Mouse (Mus musculus) intestine, embryonic 16.5 days (tissue): ENCODE results near the gene Itpk1. TPM values are rescaled to one million over a fixed set of nuclear protein-coding genes. Genes with fewer than 3 reads are reported as not detected.

Experiments used
- ATAC-seq: fragments of 200-750 bp; cut with Nextera tagmentation; 2 replicates; pipeline ENCODE4 v1.8.0; 2017; ENCODE audit warnings: moderate TSS enrichment, moderate library complexity
- H3K27ac ChIP-seq: fragments of 300-500 bp; sonication (generic); 2 replicates; pipeline ENCODE4 v1.5.1; 2014; ENCODE audit warnings: mild to moderate bottlenecking, low read length
- H3K27me3 ChIP-seq: fragments of 300-500 bp; sonication (generic); replicated peaks from 2 replicates; pipeline ENCODE4 v1.6.1; 2014; ENCODE audit warnings: low read length, control low read depth, mixed read lengths; ENCODE audit not compliant: control insufficient read depth, insufficient read depth
- H3K36me3 ChIP-seq: fragments of 300-500 bp; sonication (generic); 2 replicates; pipeline ENCODE4 v1.6.1; 2014; ENCODE audit warnings: low read length, control low read depth; ENCODE audit not compliant: control insufficient read depth, insufficient read depth
- H3K4me1 ChIP-seq: fragments of 300-500 bp; sonication (generic); 2 replicates; pipeline ENCODE4 v1.6.1; 2014; ENCODE audit warnings: low read length, control low read depth, mixed read lengths; ENCODE audit not compliant: control insufficient read depth, insufficient read depth
- H3K4me2 ChIP-seq: fragments of 300-500 bp; sonication (generic); 2 replicates; pipeline ENCODE4 v1.6.1; 2014; ENCODE audit warnings: low read depth, low read length, control low read depth
- H3K4me3 ChIP-seq: fragments of 300-500 bp; sonication (generic); 2 replicates; pipeline ENCODE4 v1.5.1; 2014; ENCODE audit warnings: mild to moderate bottlenecking, low read length
- H3K9ac ChIP-seq: fragments of 300-500 bp; sonication (generic); 2 replicates; pipeline ENCODE4 v1.6.1; 2014; ENCODE audit warnings: low read depth, low read length
- H3K9me3 ChIP-seq: fragments of 300-500 bp; sonication (generic); 2 replicates; pipeline ENCODE4 v1.6.1; 2016; ENCODE audit warnings: low read length, control low read depth; ENCODE audit not compliant: control insufficient read depth
- WGBS: fragments of 180-500 bp; shearing (Covaris S2); extraction: QIAGEN DNeasy Blood & Tissue Kit; methylation state at CpG from one replicate; pipeline ENCODE4 v1.1.7; 2014; 5-methylcytosine and 5-hydroxymethylcytosine counted together
- microRNA counts: library from miRNA; unstranded; fragments of <30 nt; microRNA quantifications from one replicate; lab custom pipeline; 2016
- microRNA-seq: library from miRNA; unstranded; fragments of <30 nt; microRNA quantifications from one replicate; pipeline ENCODE4, GENCODE M21; 2016
- polyA plus RNA-seq: library from polyadenylated mRNA; unstranded; fragments of >200 nt; fragmentation: Nextera tagmentation; extraction: Ambion mirVana; gene quantifications from 2 replicates; pipeline ENCODE4 v1.2.1, GENCODE M21; 2015

Itpk1 gene
- polyA plus RNA-seq, 1 experiment from 2014 or later: 51.4 TPM

DNA sequence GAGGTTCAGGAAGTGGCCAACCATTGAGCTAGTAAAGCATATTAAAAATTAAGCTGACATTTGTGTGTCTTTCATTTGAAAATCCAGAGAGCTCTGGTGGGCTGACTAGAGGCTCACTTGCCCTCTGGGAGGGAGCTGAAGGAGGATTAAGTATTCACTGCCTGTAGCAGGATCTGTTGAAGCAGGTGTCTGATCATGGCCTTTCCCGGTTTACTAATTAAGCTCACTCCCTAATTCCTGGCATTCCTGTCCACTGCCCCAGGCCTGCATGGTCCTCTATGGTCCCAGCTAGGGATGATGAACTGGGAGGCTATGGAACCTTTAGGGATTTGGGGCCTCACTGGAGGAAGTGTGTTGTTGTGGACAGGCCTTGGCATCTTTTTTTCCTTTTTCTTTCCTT lies 168.9 kb downstream of the Itpk1 start:
- Histone ChIP-seq H3K9me3 (no peaks in the 10 kb centered on the region), H3K4me2 (no peak overlapping the region), H3K4me1 (no peaks in the 10 kb centered on the region), H3K9ac (no peak overlapping the region), H3K4me3 (no peak overlapping the region), H3K27me3 (no peaks in the 10 kb centered on the region), H3K27ac (no peak overlapping the region), H3K36me3 (no peaks in the 10 kb centered on the region)
- no peak for ATAC-seq
- WGBS: 48% methylated on average over 1 of the region's 1 CpGs

DNA sequence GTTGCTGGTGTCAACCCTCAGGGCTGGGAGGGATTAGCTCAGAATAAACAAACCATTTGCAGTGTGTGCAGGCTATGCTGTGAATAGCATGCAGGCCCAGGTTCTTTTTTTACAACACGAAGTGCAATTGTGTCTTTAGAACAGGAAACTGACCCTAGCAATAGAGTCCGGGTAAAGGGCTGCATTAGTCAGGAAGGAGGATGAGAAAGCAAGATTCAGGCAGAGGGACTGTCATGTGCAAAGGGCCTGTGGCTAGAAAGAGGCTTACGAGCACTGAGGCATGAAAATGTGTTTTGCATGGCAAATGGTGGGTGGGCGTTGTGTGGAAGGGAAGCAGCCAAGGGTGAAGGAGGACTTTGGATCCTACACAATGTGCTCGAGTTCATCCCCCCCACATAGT lies 176.7 kb downstream of the Itpk1 start:
- Histone ChIP-seq H3K4me1 (0 out of 2 replicates have a peak, but pooled peaks cover 2% of the 10 kb centered on the region), H3K9ac (no peak overlapping the region), H3K27ac (no peak overlapping the region; the same call in 1 of the 2 replicates), H3K27me3 (no peaks in the 10 kb centered on the region), H3K4me3 (no peak overlapping the region), H3K36me3 (no peaks in the 10 kb centered on the region), H3K9me3 (no peaks in the 10 kb centered on the region), H3K4me2 (no peak overlapping the region)
- no peak for ATAC-seq
- 59% methylated on average over 5 of the region's 5 CpGs for WGBS

DNA sequence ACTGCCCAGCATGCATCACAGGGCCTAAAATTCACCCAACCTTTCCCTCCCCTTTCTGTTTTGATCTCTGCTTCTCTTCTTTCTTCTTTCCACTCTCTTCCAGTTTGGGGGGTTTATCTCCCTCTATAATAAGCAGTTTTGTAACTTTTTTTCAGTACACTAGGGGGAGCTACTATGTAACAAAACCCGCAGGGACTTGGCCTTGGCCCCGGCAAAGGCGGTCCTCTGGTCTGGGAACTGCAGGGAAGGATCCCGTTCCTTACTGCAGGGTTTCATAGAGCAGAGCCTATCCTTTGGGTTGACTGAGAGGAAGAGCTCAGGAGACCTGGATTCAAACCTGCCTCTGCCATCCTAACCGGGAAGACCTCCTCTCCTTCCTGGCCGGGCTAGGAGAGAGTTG lies 180.0 kb downstream of the Itpk1 start:
- Histone ChIP-seq H3K4me3 (no peak overlapping the region), H3K9ac (no peak overlapping the region), H3K27ac (peak overlapping the region; percentile 18; the same call in 1 of the 2 replicates), H3K4me2 (no peak overlapping the region), H3K9me3 (no peaks in the 10 kb centered on the region), H3K36me3 (no peaks in the 10 kb centered on the region), H3K27me3 (no peaks in the 10 kb centered on the region), H3K4me1 (peaks cover 16% of the 10 kb centered on the region)
- ATAC-seq: 0 out of 2 replicates have a peak, but pooled peaks have one; percentile 22
- 16% methylated on average over 6 of the region's 6 CpGs for WGBS

DNA sequence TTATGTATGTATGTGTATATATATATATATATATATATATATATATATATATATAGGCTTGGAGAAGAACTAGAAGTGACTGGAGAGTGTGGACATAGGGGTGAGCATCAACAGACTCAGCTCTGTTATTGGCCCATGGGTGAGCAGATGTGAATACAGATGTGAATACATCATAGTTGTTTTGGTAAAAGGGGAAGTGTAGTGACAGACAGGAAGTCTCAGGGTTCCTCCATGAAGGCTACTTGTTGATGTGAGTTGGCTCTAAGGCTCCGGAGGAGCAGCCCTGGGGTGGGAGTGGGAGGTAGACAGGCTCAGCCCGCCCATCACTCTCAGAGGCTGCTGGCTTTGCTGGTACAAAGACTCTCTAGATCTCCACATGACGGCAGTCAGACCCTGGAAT lies 180.5 kb downstream of the Itpk1 start:
- peak overlapping the region; percentile 9; the same call in 1 of the 2 replicates for H3K27ac ChIP-seq
- H3K9me3 ChIP-seq: no peaks in the 10 kb centered on the region
- no peaks in the 10 kb centered on the region for H3K27me3 ChIP-seq
- peaks cover 16% of the 10 kb centered on the region for H3K4me1 ChIP-seq
- no peak for ATAC-seq
- H3K36me3 ChIP-seq: no peaks in the 10 kb centered on the region
- no peak overlapping the region for H3K4me2 ChIP-seq
- 57% methylated on average over 3 of the region's 3 CpGs for WGBS
- H3K4me3 ChIP-seq: no peak overlapping the region
- H3K9ac ChIP-seq: no peak overlapping the region

DNA sequence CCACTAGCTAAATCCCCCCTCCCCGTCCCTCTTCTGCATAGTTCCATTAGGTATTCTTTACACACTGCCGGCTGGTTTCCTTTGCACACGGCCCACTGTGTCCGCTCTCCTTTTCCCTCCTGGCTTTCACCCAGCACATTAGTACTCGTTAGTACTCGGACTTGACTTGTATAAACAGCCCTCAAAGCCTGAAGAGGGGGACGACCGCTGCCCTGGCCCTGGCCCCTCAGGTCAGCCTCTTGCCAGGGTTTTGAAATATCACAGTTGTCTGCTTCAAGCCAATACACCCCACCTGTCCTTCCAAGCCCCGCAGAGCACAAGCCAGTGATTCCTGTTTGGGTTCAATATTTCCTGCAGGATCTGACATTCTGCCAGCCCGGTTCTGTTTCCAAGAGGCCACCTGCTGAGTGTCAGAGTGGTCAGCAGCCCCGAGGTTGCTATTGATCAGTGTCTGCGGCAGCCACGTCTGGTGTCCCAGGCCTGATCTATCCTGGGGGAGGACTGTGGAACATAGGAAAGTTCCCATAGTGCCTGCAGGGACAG lies 182.9 kb downstream of the Itpk1 start:
- Histone ChIP-seq H3K9me3 (no peaks in the 10 kb centered on the region), H3K27me3 (no peaks in the 10 kb centered on the region), H3K27ac (peak overlapping the region; percentile 16; the same call in 1 of the 2 replicates), H3K36me3 (no peaks in the 10 kb centered on the region), H3K4me2 (no peak overlapping the region), H3K4me1 (peaks cover 16% of the 10 kb centered on the region), H3K9ac (no peak overlapping the region), H3K4me3 (no peak overlapping the region)
- WGBS: 22% methylated on average over 13 of the region's 13 CpGs
- ATAC-seq: peak; percentile 68

DNA sequence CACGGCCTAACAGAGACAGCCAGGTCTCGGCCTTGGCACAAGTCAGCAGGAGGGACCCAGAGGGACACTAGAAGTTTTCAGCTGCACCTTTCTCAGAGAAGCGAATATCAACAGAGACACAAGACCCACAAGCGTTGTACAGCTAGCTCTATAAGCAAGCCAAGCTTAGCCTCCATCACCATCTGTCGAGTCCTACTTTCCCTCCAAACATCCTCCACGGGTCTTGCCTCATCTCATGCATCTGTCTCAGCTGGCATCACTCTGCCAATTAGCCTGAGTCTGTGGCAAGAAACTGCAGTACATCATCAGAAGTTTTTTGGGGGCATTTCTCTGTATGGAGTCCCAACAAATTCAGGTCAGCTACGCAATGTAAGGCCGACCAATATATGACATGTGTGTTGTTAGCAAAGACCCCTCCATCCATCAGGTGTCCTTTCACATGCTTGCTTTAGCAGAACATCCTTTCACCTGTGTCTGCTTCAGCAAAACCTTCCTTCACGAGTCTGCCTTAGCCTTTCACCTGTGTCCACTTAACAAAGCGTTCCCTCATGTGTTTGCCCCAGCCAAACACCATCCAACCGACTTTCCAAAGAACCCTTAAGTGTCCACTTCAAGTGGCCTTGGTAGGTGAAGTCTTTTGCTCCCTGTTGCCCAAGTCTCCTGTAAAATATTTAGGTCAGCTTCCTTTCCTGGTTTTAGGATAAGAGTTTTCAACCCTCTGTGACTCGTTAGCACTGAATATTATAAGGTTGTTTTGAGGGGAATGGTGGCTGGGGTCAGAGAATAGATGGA lies 184.6 kb downstream of the Itpk1 start:
- WGBS: 89% methylated on average over 12 of the region's 12 CpGs
- H3K4me2 ChIP-seq: no peak overlapping the region
- ATAC-seq: no peak
- H3K4me1 ChIP-seq: peaks cover 16% of the 10 kb centered on the region
- no peaks in the 10 kb centered on the region for H3K27me3 ChIP-seq
- no peak overlapping the region for H3K27ac ChIP-seq
- no peak overlapping the region for H3K4me3 ChIP-seq
- H3K36me3 ChIP-seq: no peaks in the 10 kb centered on the region
- no peaks in the 10 kb centered on the region for H3K9me3 ChIP-seq
- no peak overlapping the region for H3K9ac ChIP-seq

MicroRNA genes within 50 kb of the gene (microRNA counts, 519-probe panel; counts per million panel counts)
- 35.7 counts per million for microRNA mmu-miR-1936 (lab: Ali Mortazavi, UCI)

Small RNA genes lying within 50 kb of the gene (microRNA-seq; reads per million reads assigned to microRNA genes)
- not detected for gene Mir1936

Other genes with a start within 250 kb of the Itpk1 start
- 31.3 and 32.1 TPM in 2 replicates for gene Golga5, start 235.8 kb downstream of the Itpk1 start, polyA plus RNA-seq
- 26.1 and 28.0 TPM in 2 replicates for gene Chga, start 150.0 kb downstream of the Itpk1 start, polyA plus RNA-seq
- gene Moap1, start 38.7 kb upstream of the Itpk1 start, polyA plus RNA-seq: 19.3 and 20.2 TPM in 2 replicates
- gene Tmem251, start 38.8 kb upstream of the Itpk1 start, polyA plus RNA-seq: 16.9 and 17.2 TPM in 2 replicates
- not detected in 2 replicates for gene Gm28051, start 52.8 kb upstream of the Itpk1 start, polyA plus RNA-seq
- gene Gon7, start 52.9 kb upstream of the Itpk1 start, polyA plus RNA-seq: 26.7 and 30.0 TPM in 2 replicates
- gene Ubr7, start 53.0 kb upstream of the Itpk1 start, polyA plus RNA-seq: 32.5 and 33.6 TPM in 2 replicates
- gene Gm20604, start 53.7 kb upstream of the Itpk1 start, polyA plus RNA-seq: 17.7 and 19.0 TPM in 2 replicates
- gene Btbd7, start 173.5 kb upstream of the Itpk1 start, polyA plus RNA-seq: 9.5 and 10.0 TPM in 2 replicates
- not detected in 2 replicates for gene Cox8c, start 194.4 kb upstream of the Itpk1 start, polyA plus RNA-seq
- 0.27 and 0.54 TPM in 2 replicates for gene Unc79, start 243.9 kb upstream of the Itpk1 start, polyA plus RNA-seq